Mouse (Mus musculus) heart, embryonic 14.5 days (tissue): ENCODE data around the gene Rapgef2. TPM values are rescaled to one million over a fixed set of nuclear protein-coding genes. Genes with fewer than 3 reads are reported as not detected.

ENCODE experiments used
- ATAC-seq: fragments of 200-750 bp; cut with Nextera tagmentation; 2 replicates; pipeline ENCODE4 v1.8.0; 2017; ENCODE audit warnings: low read depth, moderate TSS enrichment; ENCODE audit not compliant: insufficient number of reproducible peaks, insufficient read depth, low FRiP score
- H3K27ac ChIP-seq, 2 experiments: fragments of 200-500 bp in 1 of 2; fragments of 300-500 bp in 1 of 2; sonication (generic) in 1 of 2; replicated peaks in 1 of 2; 2 replicates each; pipeline ENCODE4 v1.5.1; 2012 to 2014; ENCODE audit warnings: low read depth in 2 of 2, low read length in 2 of 2, control low read depth in 1 of 2, mild to moderate bottlenecking in 1 of 2, mixed read lengths in 1 of 2; ENCODE audit not compliant: control insufficient read depth in 1 of 2, insufficient read depth in 1 of 2
- H3K27me3 ChIP-seq: fragments of 300-500 bp; sonication (generic); 2 replicates; pipeline ENCODE4 v1.6.1; 2014; ENCODE audit warnings: mild to moderate bottlenecking, low read length, control low read depth; ENCODE audit not compliant: control insufficient read depth, insufficient read depth
- H3K36me3 ChIP-seq: fragments of 300-500 bp; sonication (generic); 2 replicates; pipeline ENCODE4 v1.6.1; 2014; ENCODE audit warnings: mild to moderate bottlenecking, control low read depth, low read length, mixed read lengths; ENCODE audit not compliant: control insufficient read depth, insufficient read depth
- H3K4me1 ChIP-seq, 2 experiments: fragments of 200-500 bp in 1 of 2; fragments of 300-500 bp in 1 of 2; sonication (generic) in 1 of 2; 2 replicates each; pipeline ENCODE4 v1.6.1; 2012 to 2014; ENCODE audit warnings: low read length in 2 of 2, control low read depth in 1 of 2, mixed read lengths in 1 of 2; ENCODE audit not compliant: control insufficient read depth in 2 of 2, insufficient read depth in 2 of 2
- H3K4me2 ChIP-seq: fragments of 300-500 bp; sonication (generic); 2 replicates; pipeline ENCODE4 v1.6.1; 2014; ENCODE audit warnings: mild to moderate bottlenecking, low read length
- H3K4me3 ChIP-seq, 2 experiments: fragments of 200-500 bp in 1 of 2; fragments of 300-500 bp in 1 of 2; sonication (generic) in 1 of 2; 2 replicates each; pipeline ENCODE4 v1.5.1; 2012 to 2014; ENCODE audit warnings: low read length in 2 of 2, mild to moderate bottlenecking in 2 of 2, control low read depth in 1 of 2, low read depth in 1 of 2, moderate library complexity in 1 of 2; ENCODE audit not compliant: control insufficient read depth in 1 of 2, insufficient read depth in 1 of 2
- H3K9ac ChIP-seq: fragments of 300-500 bp; sonication (generic); 2 replicates; pipeline ENCODE4 v1.6.1; 2014; ENCODE audit warnings: mild to moderate bottlenecking, low read length
- H3K9me3 ChIP-seq: fragments of 300-500 bp; sonication (generic); 2 replicates; pipeline ENCODE4 v1.6.1; 2016; ENCODE audit warnings: low read length, control low read depth; ENCODE audit not compliant: control insufficient read depth
- WGBS: fragments of 180-500 bp; shearing (Covaris S2); extraction: QIAGEN DNeasy Blood & Tissue Kit; methylation state at CpG from one replicate; pipeline ENCODE4 v1.1.7; 2014; 5-methylcytosine and 5-hydroxymethylcytosine counted together
- polyA plus RNA-seq: library from polyadenylated mRNA; unstranded; fragments of >200 nt; fragmentation: Nextera tagmentation; extraction: Ambion mirVana; gene quantifications from 2 replicates; pipeline ENCODE4 v1.2.1, GENCODE M21; 2014

Rapgef2 gene
- polyA plus RNA-seq, 1 experiment from 2014 or later: 7.3 TPM

DNA sequence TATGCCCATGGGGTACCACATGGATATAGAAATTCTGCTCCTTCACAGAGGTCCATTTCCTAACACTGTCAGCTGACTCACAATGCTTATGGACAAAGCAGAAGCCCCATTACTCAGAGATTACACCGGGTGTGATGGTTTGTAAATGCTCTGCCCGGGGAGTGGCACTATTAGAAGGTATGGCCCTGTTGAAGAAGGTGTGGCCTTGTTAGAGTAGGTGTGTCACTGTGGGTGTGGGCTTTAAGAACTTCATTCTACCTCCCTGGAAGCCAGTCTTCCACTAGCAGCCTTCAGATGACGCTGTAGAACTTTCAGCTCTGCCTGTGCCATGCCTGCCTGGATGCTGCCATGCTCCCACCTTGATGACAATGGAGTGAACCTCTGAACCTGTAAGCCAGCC lies 32.3 kb downstream of the Rapgef2 start:
- Histone ChIP-seq H3K9me3 (no peaks in the 10 kb centered on the region), H3K27me3 (no peaks in the 10 kb centered on the region), H3K27ac (no peak overlapping the region), H3K4me1 (peaks cover 2 to 12% of the 10 kb centered on the region in 2 experiments), H3K36me3 (no peaks in the 10 kb centered on the region), H3K9ac (no peak overlapping the region), H3K4me2 (no peak overlapping the region), H3K4me3 (no peak overlapping the region)
- WGBS: 88% methylated on average over 3 of the region's 3 CpGs
- no peak for ATAC-seq

DNA sequence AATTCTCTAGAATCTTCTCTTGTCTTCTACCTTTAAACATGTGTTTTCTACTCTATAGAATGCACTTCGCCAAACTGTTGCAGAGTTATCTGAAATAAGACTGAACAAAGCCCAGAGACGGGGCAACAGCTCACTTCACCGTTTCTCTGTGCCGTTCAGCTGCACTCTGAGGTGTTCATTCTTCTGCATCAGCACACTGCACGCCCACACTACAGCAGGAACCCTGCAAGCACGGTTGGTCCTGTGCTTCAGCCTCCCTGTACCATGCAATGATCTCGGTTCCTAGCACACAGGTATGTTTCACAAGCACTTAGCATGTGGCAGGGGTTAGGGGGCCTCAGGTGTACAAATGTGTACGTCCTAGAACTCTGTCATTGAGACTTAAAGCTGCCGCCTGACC lies 32.9 kb downstream of the Rapgef2 start:
- Histone ChIP-seq H3K4me3 (no peak overlapping the region), H3K9ac (no peak overlapping the region), H3K36me3 (no peaks in the 10 kb centered on the region), H3K27ac (peak overlapping the region in 1 of 2 experiments; percentile 10; a peak in 1 of 4 replicates), H3K4me1 (peaks cover 2 to 15% of the 10 kb centered on the region in 2 experiments), H3K4me2 (no peak overlapping the region), H3K27me3 (no peaks in the 10 kb centered on the region), H3K9me3 (no peaks in the 10 kb centered on the region)
- WGBS: 55% methylated on average over 9 of the region's 9 CpGs
- no peak for ATAC-seq

DNA sequence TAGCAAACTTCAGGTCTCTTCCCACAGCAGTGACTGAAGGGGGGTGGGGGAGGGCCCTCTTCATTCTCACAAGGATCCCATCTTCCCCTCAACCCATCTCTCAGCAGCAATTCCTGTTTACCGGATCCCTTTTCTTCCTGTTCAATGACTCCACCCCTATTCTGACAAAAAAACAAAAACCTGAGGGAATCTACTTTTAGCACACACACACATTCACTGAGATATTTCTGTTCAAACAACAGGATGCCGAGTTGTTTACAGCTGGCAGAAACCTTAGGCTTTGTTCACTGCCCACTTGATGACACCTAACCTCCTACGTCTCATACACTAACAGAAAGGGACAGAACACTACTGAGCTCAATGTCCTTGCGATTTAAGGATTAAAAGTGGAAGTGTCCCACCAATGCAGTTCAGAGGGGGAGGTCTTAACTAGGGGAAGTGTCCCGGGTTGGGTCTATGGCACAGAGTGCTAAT lies 33.4 kb downstream of the Rapgef2 start:
- H3K27ac ChIP-seq: 0 out of 4 replicates have a peak overlapping the region, but pooled peaks of 1 of the 2 experiments have one; percentile 10
- no peak overlapping the region for H3K4me2 ChIP-seq

DNA sequence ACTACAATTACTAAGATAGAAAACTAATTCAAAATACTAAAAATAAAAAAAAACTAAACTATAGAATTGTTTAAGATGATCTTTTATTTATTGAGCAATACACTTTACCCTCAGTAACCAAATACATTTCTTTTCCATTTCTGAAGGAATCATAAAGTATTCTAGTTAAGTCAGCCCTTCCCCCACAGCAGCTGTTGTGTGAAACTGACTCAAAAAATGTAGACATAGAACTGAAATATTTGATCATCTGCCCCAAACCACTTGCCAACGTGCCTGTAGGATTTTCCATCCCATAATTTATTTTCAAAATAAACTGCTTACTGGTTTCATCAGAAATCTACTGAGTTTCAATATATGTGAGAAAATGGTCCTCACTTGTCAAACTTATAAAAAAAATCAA lies 36.4 kb downstream of the Rapgef2 start:
- ATAC-seq: no peak
- 74% methylated on average over 1 of the region's 1 CpGs for WGBS

More for the DNA sequence above, 33.4 kb downstream of the Rapgef2 start:
- 43% methylated on average over 5 of the region's 5 CpGs for WGBS
- Histone ChIP-seq H3K4me1 (peaks cover 6 to 20% of the 10 kb centered on the region in 2 experiments), H3K4me3 (no peak overlapping the region), H3K27me3 (no peaks in the 10 kb centered on the region), H3K36me3 (no peaks in the 10 kb centered on the region), H3K9me3 (no peaks in the 10 kb centered on the region), H3K9ac (no peak overlapping the region)
- ATAC-seq: no peak

DNA sequence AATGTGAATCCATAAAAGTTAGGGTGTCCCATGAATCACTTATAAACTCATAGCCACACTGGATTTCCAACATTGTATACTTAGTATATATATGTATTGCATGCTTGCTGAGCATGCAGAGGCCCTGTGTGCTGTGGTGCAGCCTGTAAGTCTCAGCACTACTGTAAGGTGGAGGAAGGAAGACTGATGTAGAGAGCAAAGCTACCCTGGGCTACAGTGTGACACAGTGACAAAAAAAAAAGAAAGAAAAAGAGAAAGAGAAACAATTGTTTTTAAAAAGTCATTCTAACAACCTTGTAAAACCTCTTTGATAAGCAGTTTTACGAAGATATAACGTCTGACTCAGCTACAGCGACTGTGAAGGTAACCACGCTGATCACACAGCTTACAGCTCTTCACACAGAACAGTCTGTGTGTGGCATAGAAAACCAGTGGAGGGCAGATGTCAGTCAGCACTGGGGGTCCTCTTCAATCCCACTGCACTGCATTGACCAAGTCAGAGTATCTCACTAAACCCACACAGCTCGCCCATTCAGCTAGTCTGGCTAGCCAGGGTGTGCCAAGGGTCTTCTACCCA lies 37.6 kb downstream of the Rapgef2 start:
- Histone ChIP-seq H3K9me3 (no peaks in the 10 kb centered on the region), H3K4me1 (peaks cover 17 to 39% of the 10 kb centered on the region in 2 experiments), H3K36me3 (no peaks in the 10 kb centered on the region), H3K4me2 (no peak overlapping the region), H3K4me3 (no peak overlapping the region), H3K27ac (no peak overlapping the region), H3K27me3 (no peaks in the 10 kb centered on the region), H3K9ac (no peak overlapping the region)
- WGBS: 77% methylated on average over 5 of the region's 5 CpGs
- ATAC-seq: no peak

More for the DNA sequence above, 36.4 kb downstream of the Rapgef2 start:
- H3K4me3 ChIP-seq: no peak overlapping the region
- H3K4me1 ChIP-seq: peaks cover 12 to 39% of the 10 kb centered on the region in 2 experiments
- no peak overlapping the region for H3K9ac ChIP-seq
- H3K36me3 ChIP-seq: no peaks in the 10 kb centered on the region
- no peak overlapping the region for H3K27ac ChIP-seq
- no peaks in the 10 kb centered on the region for H3K9me3 ChIP-seq
- no peaks in the 10 kb centered on the region for H3K27me3 ChIP-seq
- H3K4me2 ChIP-seq: no peak overlapping the region

DNA sequence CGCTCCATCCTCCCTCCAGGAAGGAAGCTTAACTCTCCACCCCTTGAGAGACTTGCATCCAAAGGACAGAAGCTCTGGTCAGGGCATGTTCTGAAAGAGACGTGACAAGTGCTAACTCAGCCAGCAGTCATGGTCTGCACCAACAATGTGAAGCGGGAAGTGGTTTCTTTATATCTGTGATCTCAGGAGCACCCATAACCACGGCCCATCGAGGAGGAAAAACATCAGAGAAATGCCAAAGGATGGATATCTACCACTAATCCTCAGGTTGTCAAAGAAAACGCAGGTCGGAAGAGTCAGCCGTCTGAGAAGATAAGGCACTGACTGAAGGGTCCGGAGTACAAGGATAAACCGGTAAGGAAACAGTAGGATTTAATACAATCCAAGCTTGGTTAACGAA lies 38.1 kb downstream of the Rapgef2 start:
- Histone ChIP-seq H3K4me2 (no peak overlapping the region), H3K4me3 (no peak overlapping the region), H3K9ac (no peak overlapping the region), H3K36me3 (no peaks in the 10 kb centered on the region), H3K27me3 (no peaks in the 10 kb centered on the region), H3K9me3 (no peaks in the 10 kb centered on the region), H3K27ac (0 out of 4 replicates have a peak overlapping the region, but pooled peaks of 1 of the 2 experiments have one; percentile 11), H3K4me1 (peaks cover 15 to 43% of the 10 kb centered on the region in 2 experiments)
- ATAC-seq: no peak
- WGBS: 35% methylated on average over 11 of the region's 11 CpGs

DNA sequence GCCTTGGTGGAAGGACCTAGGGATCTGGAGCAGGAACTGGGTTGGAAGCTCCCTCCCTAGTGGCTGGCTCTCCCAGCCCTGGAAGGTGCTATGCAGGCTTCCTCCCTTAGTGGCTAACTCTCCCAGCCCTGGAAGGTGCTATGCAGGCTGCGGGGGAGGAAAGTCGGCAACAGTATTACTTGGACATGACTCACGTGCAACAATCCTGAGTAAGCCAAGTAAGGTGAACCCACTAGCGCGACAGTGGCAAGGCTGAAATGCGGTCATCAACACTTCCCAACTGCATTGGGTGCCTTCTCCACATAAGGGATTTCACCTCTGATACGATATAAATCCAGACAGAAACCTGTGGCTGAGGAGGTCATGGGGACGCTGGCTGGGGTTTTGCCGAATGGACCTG lies 42.0 kb downstream of the Rapgef2 start:
- Histone ChIP-seq H3K4me2 (no peak overlapping the region), H3K4me3 (no peak overlapping the region), H3K9me3 (no peaks in the 10 kb centered on the region), H3K36me3 (no peaks in the 10 kb centered on the region), H3K9ac (no peak overlapping the region), H3K27ac (no peak overlapping the region), H3K4me1 (peaks cover 15 to 41% of the 10 kb centered on the region in 2 experiments), H3K27me3 (no peaks in the 10 kb centered on the region)
- ATAC-seq: no peak
- 59% methylated on average over 9 of the region's 9 CpGs for WGBS
